Mouse (Mus musculus) embryonic facial prominence, embryonic 14.5 days (tissue): ENCODE results near the gene Tom1. TPM values are rescaled to one million over a fixed set of nuclear protein-coding genes. Genes with fewer than 3 reads are reported as not detected.
A peak's percentile ranks its signal among the peaks of the same experiment; 100 is the strongest.

Experiments used
- ATAC-seq: fragments of 200-750 bp; cut with Nextera tagmentation; 2 replicates; pipeline ENCODE4 v1.8.0; 2017; ENCODE audit warnings: low read depth, moderate number of reproducible peaks, moderate TSS enrichment
- DNase-seq: peaks from one replicate; pipeline ENCODE4 v3.0.0-alpha.2; 2015; ENCODE audit warnings: low spot score
- H3K27ac ChIP-seq: fragments of 300-500 bp; sonication (generic); replicated peaks from 2 replicates; pipeline ENCODE4 v1.5.1; 2014; ENCODE audit warnings: low read depth, mild to moderate bottlenecking, low read length, moderate library complexity
- H3K27me3 ChIP-seq: fragments of 300-500 bp; sonication (generic); replicated peaks from 2 replicates; pipeline ENCODE4 v1.6.1; 2014; ENCODE audit warnings: low read length; ENCODE audit not compliant: control insufficient read depth, insufficient read depth
- H3K36me3 ChIP-seq: fragments of 300-500 bp; sonication (generic); 2 replicates; pipeline ENCODE4 v1.6.1; 2014; ENCODE audit warnings: low read length, mixed read lengths; ENCODE audit not compliant: control insufficient read depth, insufficient read depth
- H3K4me1 ChIP-seq: fragments of 300-500 bp; sonication (generic); 2 replicates; pipeline ENCODE4 v1.6.1; 2014; ENCODE audit warnings: antibody characterized with exemption, low read length; ENCODE audit not compliant: control insufficient read depth, insufficient read depth
- H3K4me2 ChIP-seq: fragments of 300-500 bp; sonication (generic); 2 replicates; pipeline ENCODE4 v1.6.1; 2014; ENCODE audit warnings: low read depth, mild to moderate bottlenecking, low read length, moderate library complexity, mixed read lengths
- H3K4me3 ChIP-seq: fragments of 300-500 bp; sonication (generic); 2 replicates; pipeline ENCODE4 v1.5.1; 2014; ENCODE audit warnings: low read depth, mild to moderate bottlenecking, low read length
- H3K9ac ChIP-seq: fragments of 300-500 bp; sonication (generic); 2 replicates; pipeline ENCODE4 v1.6.1; 2014; ENCODE audit warnings: low read depth, mild to moderate bottlenecking, low read length, moderate library complexity, mixed read lengths
- H3K9me3 ChIP-seq: fragments of 300-500 bp; sonication (generic); 2 replicates; pipeline ENCODE4 v1.6.1; 2016; ENCODE audit warnings: low read length; ENCODE audit not compliant: control insufficient read depth
- WGBS: fragments of 180-500 bp; shearing (Covaris S2); extraction: QIAGEN DNeasy Blood & Tissue Kit; methylation state at CpG from one replicate; pipeline ENCODE4 v1.1.7; 2014; 5-methylcytosine and 5-hydroxymethylcytosine counted together
- polyA plus RNA-seq: library from polyadenylated mRNA; unstranded; fragments of >200 nt; fragmentation: Nextera tagmentation; extraction: Ambion mirVana; gene quantifications from 2 replicates; pipeline ENCODE4 v1.2.1, GENCODE M21; 2014

The Tom1 gene
- polyA plus RNA-seq, 1 experiment from 2014 or later: 40.0 TPM

GRCm38 (mm10) chr8:75032961-75033360 lies 544 bp upstream of the Tom1 start:
- no peaks in the 10 kb centered on the region for H3K9me3 ChIP-seq
- H3K27ac ChIP-seq: peak overlapping the region; percentile 39
- peak overlapping the region; percentile 37 for H3K9ac ChIP-seq
- WGBS: 61% methylated on average over 5 of the region's 5 CpGs
- H3K4me2 ChIP-seq: peak overlapping the region; percentile 56
- DNase-seq (no peak), ATAC-seq (no peak; the same call in 1 of the 2 replicates)
- peak overlapping the region; percentile 65 for H3K4me3 ChIP-seq
- H3K36me3 ChIP-seq: peaks cover 34% of the 10 kb centered on the region
- no peaks in the 10 kb centered on the region for H3K27me3 ChIP-seq
- peaks cover 6% of the 10 kb centered on the region for H3K4me1 ChIP-seq

GRCm38 (mm10) chr8:75034285-75034684 lies 780 bp downstream of the Tom1 start:
- Histone ChIP-seq H3K4me1 (peaks cover 6% of the 10 kb centered on the region), H3K9ac (peak overlapping the region; percentile 66), H3K4me2 (peak overlapping the region; percentile 79), H3K27ac (peak overlapping the region; percentile 86), H3K9me3 (no peaks in the 10 kb centered on the region), H3K36me3 (peaks cover 21% of the 10 kb centered on the region), H3K4me3 (peak overlapping the region; percentile 65), H3K27me3 (no peaks in the 10 kb centered on the region)
- WGBS: under 1% methylated on average over 17 of the region's 17 CpGs
- DNase-seq (no peak), ATAC-seq (no peak)

GRCm38 (mm10) chr8:75035640-75036039 lies 2.1 kb downstream of the Tom1 start:
- no peak overlapping the region for H3K9ac ChIP-seq
- no peak overlapping the region for H3K27ac ChIP-seq
- ATAC-seq (no peak), DNase-seq (no peak)
- no peak overlapping the region for H3K4me2 ChIP-seq
- peaks cover 9% of the 10 kb centered on the region; the same call in 1 of the 2 replicates for H3K36me3 ChIP-seq
- peaks cover 6% of the 10 kb centered on the region for H3K4me1 ChIP-seq
- no peaks in the 10 kb centered on the region for H3K9me3 ChIP-seq
- H3K27me3 ChIP-seq: no peaks in the 10 kb centered on the region
- H3K4me3 ChIP-seq: no peak overlapping the region

- Histone ChIP-seq H3K4me3 (no peak overlapping the region), H3K9me3 (no peaks in the 10 kb centered on the region), H3K27me3 (no peaks in the 10 kb centered on the region), H3K27ac (no peak overlapping the region), H3K36me3 (no peaks in the 10 kb centered on the region), H3K4me2 (no peak overlapping the region), H3K9ac (no peak overlapping the region), H3K4me1 (peaks cover 6% of the 10 kb centered on the region; the same call in 1 of the 2 replicates)
- no peak for ATAC-seq
- DNase-seq: peak; percentile 33
Measured at GRCm38 (mm10) chr8:75038497-75038896, 5.0 kb downstream of the Tom1 start.

- no peak overlapping the region for H3K4me3 ChIP-seq
- H3K4me1 ChIP-seq: peaks cover 2% of the 10 kb centered on the region; the same call in 1 of the 2 replicates
- no peak overlapping the region for H3K9ac ChIP-seq
- H3K9me3 ChIP-seq: no peaks in the 10 kb centered on the region
- H3K27me3 ChIP-seq: no peaks in the 10 kb centered on the region
- no peaks in the 10 kb centered on the region for H3K36me3 ChIP-seq
- DNase-seq: no peak
- no peak for ATAC-seq
- 80% methylated on average over 1 of the region's 1 CpGs for WGBS
- H3K27ac ChIP-seq: no peak overlapping the region
- H3K4me2 ChIP-seq: no peak overlapping the region
Measured at GRCm38 (mm10) chr8:75039754-75040153, 6.2 kb downstream of the Tom1 start.

GRCm38 (mm10) chr8:75042171-75042570 lies 8.7 kb downstream of the Tom1 start:
- no peaks in the 10 kb centered on the region for H3K36me3 ChIP-seq
- WGBS: 91% methylated on average over 2 of the region's 2 CpGs
- ATAC-seq: no peak

GRCm38 (mm10) chr8:75042974-75043373 lies 9.5 kb downstream of the Tom1 start:
- Histone ChIP-seq H3K4me2 (no peak overlapping the region), H3K27me3 (no peaks in the 10 kb centered on the region), H3K36me3 (no peaks in the 10 kb centered on the region), H3K9me3 (no peaks in the 10 kb centered on the region), H3K4me3 (no peak overlapping the region), H3K4me1 (no peaks in the 10 kb centered on the region), H3K9ac (no peak overlapping the region), H3K27ac (no peak overlapping the region)
- ATAC-seq: no peak
- no peak for DNase-seq
- WGBS: 80% methylated on average over 1 of the region's 1 CpGs

More at GRCm38 (mm10) chr8:75042171-75042570, 8.7 kb downstream of the Tom1 start:
- DNase-seq: no peak
- H3K4me1 ChIP-seq: no peaks in the 10 kb centered on the region
- H3K4me2 ChIP-seq: no peak overlapping the region
- H3K4me3 ChIP-seq: no peak overlapping the region
- H3K27ac ChIP-seq: no peak overlapping the region
- no peak overlapping the region for H3K9ac ChIP-seq
- no peaks in the 10 kb centered on the region for H3K27me3 ChIP-seq
- no peaks in the 10 kb centered on the region for H3K9me3 ChIP-seq

- ATAC-seq (no peak), DNase-seq (no peak)
- 86% methylated on average over 1 of the region's 1 CpGs for WGBS
- Histone ChIP-seq H3K4me3 (no peak overlapping the region), H3K4me1 (no peaks in the 10 kb centered on the region), H3K36me3 (peaks cover 6% of the 10 kb centered on the region; the same call in 1 of the 2 replicates), H3K9ac (no peak overlapping the region), H3K27me3 (no peaks in the 10 kb centered on the region), H3K27ac (no peak overlapping the region), H3K9me3 (no peaks in the 10 kb centered on the region), H3K4me2 (no peak overlapping the region)
Measured at GRCm38 (mm10) chr8:75046303-75046702, 12.8 kb downstream of the Tom1 start.

GRCm38 (mm10) chr8:75047784-75048183 lies 14.3 kb downstream of the Tom1 start:
- Histone ChIP-seq H3K36me3 (peaks cover 9% of the 10 kb centered on the region; the same call in 1 of the 2 replicates), H3K4me2 (no peak overlapping the region), H3K9ac (no peak overlapping the region), H3K27ac (no peak overlapping the region), H3K4me3 (no peak overlapping the region), H3K9me3 (no peaks in the 10 kb centered on the region), H3K27me3 (no peaks in the 10 kb centered on the region), H3K4me1 (no peaks in the 10 kb centered on the region)
- no peak for DNase-seq
- ATAC-seq: no peak
- 85% methylated on average over 3 of the region's 3 CpGs for WGBS
